10 mouse cellular contexts compared by ENCODE assay signal in genomic region chr15:57616880-57617391, GRCm38 (mm10).
DNase-seq lines count a peak whose midpoint lies in the region; ATAC-seq lines count a peak whose summit lies in the region.
"Had no signal": no experiment of that assay in that cellular context is flagged by ENCODE, and none has a peak within 500 bp of the region (broad histone marks: within the 10 kb centered on the region; RNA-seq: fewer than 3 reads in every experiment).

No protein-coding gene starts in this region.

- ATAC-seq in cerebellum, adult (ENCODE audit: insufficient number of reproducible peaks, low FRiP score, low TSS enrichment) = peak; percentile 91
- ATAC-seq: intestine, postnatal 0 days had no signal

- DNase-seq in left cerebral cortex, postnatal 4 days = peak; percentile 67
- no peak for DNase-seq in left cerebral cortex, adult 11 months (ENCODE audit: low spot score)
- peak; percentile 49 for DNase-seq in gastrocnemius, adult 18-20 months (ENCODE audit: low spot score)
- peak; percentile 8 for DNase-seq in kidney, postnatal 14 days
- DNase-seq in urinary bladder, postnatal 25 days (ENCODE audit: low spot score) = no peak
- DNase-seq in layer of hippocampus, postnatal 25 days (ENCODE audit: extremely low spot score in 1 of 2, low spot score in 1 of 2) = no peak
- no peak for DNase-seq in testis, postnatal 14 days (ENCODE audit: low spot score)
- DNase-seq: lung, embryonic 14.5 days had no signal

- intact Hi-C loops in left cerebral cortex, postnatal 4 days (cut with DNase I) = no loop called here

Comparison
In these comparisons a context has a peak if more than half of its experiments do, and no peak if none do; other contexts are left out.
1. DNase-seq: peak in left cerebral cortex, postnatal 4 days (single experiment), gastrocnemius, adult 18-20 months (single experiment) and kidney, postnatal 14 days (single experiment); none in left cerebral cortex, adult 11 months (single experiment), urinary bladder, postnatal 25 days (single experiment), layer of hippocampus, postnatal 25 days (0 of 2) and testis, postnatal 14 days (single experiment).